Mouse (Mus musculus): ENCODE results near the gene Adarb2. TPM values are rescaled to one million over a fixed set of nuclear protein-coding genes. Genes with fewer than 3 reads are reported as not detected.

Gene Adarb2
- total and polyA plus RNA-seq, 3 experiments: not detected

DNA sequence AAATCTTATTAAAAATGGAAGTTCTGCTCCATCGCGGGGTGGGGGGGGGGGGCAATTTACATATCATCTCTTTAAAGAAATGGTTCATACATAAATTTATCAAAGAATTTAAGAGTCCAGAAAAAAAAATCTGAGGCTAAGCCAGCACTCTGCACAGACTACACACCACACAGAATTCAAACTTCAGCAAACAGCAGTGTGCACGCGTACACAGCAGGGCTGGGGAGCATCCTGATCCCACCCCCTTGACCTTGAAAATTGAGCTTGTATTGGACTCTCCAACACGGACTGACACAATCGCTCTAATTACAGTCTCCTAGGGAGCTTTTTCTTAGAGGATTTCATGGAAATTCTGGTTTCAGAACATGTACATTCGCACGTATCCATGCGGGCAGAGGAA lies 490.1 kb downstream of the Adarb2 start:
- Histone ChIP-seq H3K4me3 (replicated peaks in 1 of 3; ENCODE audit: low read depth in 2 of 3, low read length in 2 of 3, poor library complexity in 1 of 3) (no peak overlapping the region), H3K27me3 (replicated peaks) (no peaks in the 10 kb centered on the region), H3K9ac (ENCODE audit: insufficient read depth, low read depth) (no peak overlapping the region), H3K27ac (ENCODE audit: insufficient read depth, low read depth) (no peak overlapping the region), H3K4me1 (ENCODE audit: control insufficient read depth in 1 of 2, insufficient read depth in 2 of 2) (peaks cover 0 to 4% of the 10 kb centered on the region in 2 experiments; a peak in 1 of 4 replicates), H3K36me3 (replicated peaks in 1 of 2; ENCODE audit: control insufficient read depth in 1 of 2, insufficient read depth in 1 of 2, low read length in 1 of 2) (no peaks in the 10 kb centered on the region), H3K9me3 (replicated peaks; ENCODE audit: low read length) (peaks cover 3% of the 10 kb centered on the region), H3K79me2 (replicated peaks; ENCODE audit: control insufficient read depth, extremely low read depth, insufficient read depth, poor library complexity, severe bottlenecking) (no peaks in the 10 kb centered on the region), H3K4me2 (ENCODE audit: insufficient read depth, low read depth, poor library complexity, severe bottlenecking) (no peak overlapping the region)
- DNase-seq (ENCODE audit: extremely low read depth): no peak
- dilution Hi-C loops (cut with MboI; ENCODE audit: extremely low pct_ligation_motif_present, extremely low pct_unique_long_range_greater_than_20kb, low sequenced_read_pairs) (no loop called here), in situ Hi-C loops (cut with MboI; ENCODE audit: low pct_ligation_motif_present, low pct_unique_long_range_greater_than_20kb, low sequenced_read_pairs) (no loop called here)
- TF ChIP-seq MYC (IDR thresholded peaks at IDR 0.05; ENCODE audit: low read depth, low read length) (no peak), ZNF384 (IDR thresholded peaks at IDR 0.05; ENCODE audit: low read depth, low read length) (no peak), BHLHE40 (IDR thresholded peaks at IDR 0.05; ENCODE audit: low read depth, low read length) (no peak), RAD21 (IDR thresholded peaks at IDR 0.05; ENCODE audit: low read depth, low read length) (no peak), E2F4 (IDR thresholded peaks at IDR 0.05; ENCODE audit: insufficient replicate concordance, low read depth, low read length) (no peak), SIN3A (IDR thresholded peaks at IDR 0.05; ENCODE audit: low read length) (no peak), ETS1 (conservative IDR thresholded peaks at IDR 0.05; ENCODE audit: low read depth, low read length) (no peak), JUND (conservative IDR thresholded peaks at IDR 0.05; ENCODE audit: low read depth, low read length) (no peak), JUN (IDR thresholded peaks at IDR 0.05; ENCODE audit: insufficient read depth, low read depth, low read length) (no peak), RCOR1 (conservative IDR thresholded peaks at IDR 0.05; ENCODE audit: low read depth, low read length) (no peak)

DNA sequence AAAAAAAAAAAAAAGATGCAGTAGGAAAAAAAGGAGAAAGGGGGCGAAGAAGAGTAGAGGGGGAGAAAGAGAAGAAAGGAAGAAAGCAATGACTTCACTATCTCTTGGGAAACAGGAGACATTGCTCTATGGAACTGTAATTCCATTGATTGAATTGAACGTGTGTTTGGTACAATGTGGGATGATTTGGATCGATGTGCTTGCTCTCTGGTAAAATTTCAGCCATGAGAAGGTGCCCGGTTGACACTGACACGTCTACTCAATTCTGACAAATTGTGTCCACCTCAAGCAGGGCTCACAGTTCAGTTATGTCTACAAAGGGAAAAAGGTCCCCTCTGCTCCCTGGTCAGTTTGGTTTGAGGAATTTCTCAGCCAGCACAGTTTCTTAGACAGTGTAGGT lies 495.8 kb downstream of the Adarb2 start:
- Histone ChIP-seq H3K79me2 (replicated peaks; ENCODE audit: control insufficient read depth, extremely low read depth, insufficient read depth, poor library complexity, severe bottlenecking) (no peaks in the 10 kb centered on the region), H3K27me3 (replicated peaks) (no peaks in the 10 kb centered on the region), H3K4me3 (replicated peaks in 1 of 3; ENCODE audit: low read depth in 2 of 3, low read length in 2 of 3, poor library complexity in 1 of 3) (no peak overlapping the region), H3K9ac (ENCODE audit: insufficient read depth, low read depth) (no peak overlapping the region), H3K36me3 (replicated peaks in 1 of 2; ENCODE audit: control insufficient read depth in 1 of 2, insufficient read depth in 1 of 2, low read length in 1 of 2) (no peaks in the 10 kb centered on the region), H3K9me3 (replicated peaks; ENCODE audit: low read length) (peaks cover 3% of the 10 kb centered on the region), H3K4me1 (ENCODE audit: control insufficient read depth in 1 of 2, insufficient read depth in 2 of 2) (peaks cover 0 to 4% of the 10 kb centered on the region in 2 experiments; a peak in 1 of 4 replicates), H3K4me2 (ENCODE audit: insufficient read depth, low read depth, poor library complexity, severe bottlenecking) (no peak overlapping the region), H3K27ac (ENCODE audit: insufficient read depth, low read depth) (no peak overlapping the region)
- DNase-seq (ENCODE audit: extremely low read depth): no peak
- dilution Hi-C loops (cut with MboI; ENCODE audit: extremely low pct_ligation_motif_present, extremely low pct_unique_long_range_greater_than_20kb, low sequenced_read_pairs): no loop called here
- in situ Hi-C loops (cut with MboI; ENCODE audit: low pct_ligation_motif_present, low pct_unique_long_range_greater_than_20kb, low sequenced_read_pairs): no loop called here
- no peak for TF ChIP-seq JUND (conservative IDR thresholded peaks at IDR 0.05; ENCODE audit: low read depth, low read length)

DNA sequence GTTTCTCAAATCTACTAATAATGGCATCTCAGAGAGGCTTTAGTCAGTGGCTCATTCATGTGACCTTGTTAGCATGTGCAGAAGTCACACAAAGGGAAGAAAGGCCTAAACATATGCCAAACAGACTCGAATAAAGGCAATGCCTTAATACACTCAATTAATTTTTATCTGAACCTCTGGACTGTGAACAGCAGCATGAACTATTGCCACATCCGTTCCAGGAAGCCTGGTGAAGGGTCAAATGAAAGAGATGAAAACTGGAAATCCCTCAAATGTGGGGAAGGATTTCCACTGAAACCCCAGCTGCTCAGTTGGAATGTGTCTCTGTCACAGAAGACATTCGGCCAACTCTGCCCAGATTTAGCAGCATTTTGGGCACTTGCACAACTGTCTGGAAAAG lies 497.2 kb downstream of the Adarb2 start:
- H3K9ac ChIP-seq (ENCODE audit: insufficient read depth, low read depth): no peak overlapping the region
- dilution Hi-C loops (cut with MboI; ENCODE audit: extremely low pct_ligation_motif_present, extremely low pct_unique_long_range_greater_than_20kb, low sequenced_read_pairs): no loop called here
- H3K79me2 ChIP-seq (replicated peaks; ENCODE audit: control insufficient read depth, extremely low read depth, insufficient read depth, poor library complexity, severe bottlenecking): no peaks in the 10 kb centered on the region
- H3K27me3 ChIP-seq (replicated peaks): no peaks in the 10 kb centered on the region
- no peak overlapping the region for H3K4me3 ChIP-seq (replicated peaks in 1 of 3; ENCODE audit: low read depth in 2 of 3, low read length in 2 of 3, poor library complexity in 1 of 3)
- peaks cover 0 to 4% of the 10 kb centered on the region in 2 experiments; a peak in 1 of 4 replicates for H3K4me1 ChIP-seq (ENCODE audit: control insufficient read depth in 1 of 2, insufficient read depth in 2 of 2)
- no peak overlapping the region for H3K4me2 ChIP-seq (ENCODE audit: insufficient read depth, low read depth, poor library complexity, severe bottlenecking)
- peaks cover 3% of the 10 kb centered on the region for H3K9me3 ChIP-seq (replicated peaks; ENCODE audit: low read length)
- in situ Hi-C loops (cut with MboI; ENCODE audit: low pct_ligation_motif_present, low pct_unique_long_range_greater_than_20kb, low sequenced_read_pairs): no loop called here
- H3K27ac ChIP-seq (ENCODE audit: insufficient read depth, low read depth): no peak overlapping the region
- DNase-seq (ENCODE audit: extremely low read depth): no peak
- H3K36me3 ChIP-seq (replicated peaks in 1 of 2; ENCODE audit: control insufficient read depth in 1 of 2, insufficient read depth in 1 of 2, low read length in 1 of 2): no peaks in the 10 kb centered on the region
- TF ChIP-seq POLR2A (IDR thresholded peaks at IDR 0.05; ENCODE audit: low read depth, low read length): no peak
- no peak for TF ChIP-seq USF1 (IDR thresholded peaks at IDR 0.05; ENCODE audit: low read depth, low read length)
- TF ChIP-seq ELF1 (IDR thresholded peaks at IDR 0.05; ENCODE audit: low read depth, low read length): no peak
- TF ChIP-seq PAX5 (IDR thresholded peaks at IDR 0.05; ENCODE audit: low read length): no peak
- TF ChIP-seq CHD1 (IDR thresholded peaks at IDR 0.05; ENCODE audit: low read depth, low read length): no peak
- no peak for TF ChIP-seq CHD2 (IDR thresholded peaks at IDR 0.05; ENCODE audit: low read length)
- no peak for TF ChIP-seq GABPA (IDR thresholded peaks at IDR 0.05; ENCODE audit: insufficient replicate concordance, low read depth, low read length)
- no peak for TF ChIP-seq RAD21 (IDR thresholded peaks at IDR 0.05; ENCODE audit: low read depth, low read length)
- no peak for TF ChIP-seq SIN3A (IDR thresholded peaks at IDR 0.05; ENCODE audit: low read length)
- TF ChIP-seq UBTF (IDR thresholded peaks at IDR 0.05; ENCODE audit: low read depth, low read length): no peak
- no peak for TF ChIP-seq ZNF384 (IDR thresholded peaks at IDR 0.05; ENCODE audit: low read depth, low read length)
- no peak for TF ChIP-seq MEF2A (IDR thresholded peaks at IDR 0.05; ENCODE audit: borderline replicate concordance, low read depth, low read length)
- TF ChIP-seq TBP (conservative IDR thresholded peaks at IDR 0.05; ENCODE audit: low read depth, low read length): no peak
- TF ChIP-seq JUN (IDR thresholded peaks at IDR 0.05; ENCODE audit: insufficient read depth, low read depth, low read length): no peak
- no peak for TF ChIP-seq BHLHE40 (IDR thresholded peaks at IDR 0.05; ENCODE audit: low read depth, low read length)
- no peak for TF ChIP-seq NELFE (IDR thresholded peaks at IDR 0.05; ENCODE audit: low read depth, low read length)
- TF ChIP-seq IRF4 (IDR thresholded peaks at IDR 0.05; ENCODE audit: low read depth, low read length): no peak
